Mouse (Mus musculus): Measurements from ENCODE around the gene Trim54. TPM values are rescaled to one million over a fixed set of nuclear protein-coding genes. Genes with fewer than 3 reads are reported as not detected.

Trim54 gene
- total and polyA plus RNA-seq, 3 experiments, result 219 to 368 (median 250) TPM

DNA sequence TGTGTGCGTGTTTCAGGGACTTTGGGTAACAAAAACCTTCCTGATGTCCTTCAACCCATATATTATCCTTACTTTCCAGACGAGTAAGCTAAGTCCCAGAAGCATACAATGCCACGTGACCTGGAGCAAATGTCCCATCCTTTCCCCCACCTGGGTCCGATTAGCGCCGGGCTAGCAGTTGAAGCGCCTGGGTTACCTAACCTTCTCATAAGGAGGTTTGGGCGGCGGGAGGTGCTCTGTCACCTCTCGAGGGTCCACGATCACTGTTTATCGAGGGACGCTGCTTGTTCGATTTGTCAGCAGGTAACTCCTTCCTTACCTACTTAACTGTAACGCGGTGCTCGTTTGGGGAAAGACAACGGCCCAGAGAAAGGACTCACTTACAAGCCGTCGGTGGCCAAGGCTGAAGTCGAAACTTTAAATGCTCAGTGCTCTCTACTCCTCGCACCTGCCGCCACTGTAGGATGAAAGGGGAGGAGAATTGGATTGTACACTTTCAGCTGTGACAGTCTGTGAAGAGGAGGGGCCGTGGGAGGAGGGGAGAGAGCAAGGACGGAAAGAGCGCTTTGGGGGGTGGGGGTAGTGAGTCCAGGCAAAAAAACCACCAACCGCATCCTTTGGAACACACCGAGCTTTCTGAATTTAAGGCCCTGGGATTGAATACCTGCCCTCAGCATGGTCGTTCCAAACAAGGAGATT is 22.3 kb upstream of the Trim54 start:
- Histone ChIP-seq H3K4me1 (ENCODE audit: control insufficient read depth, insufficient read depth, low read length) (peaks cover 4% of the 10 kb centered on the region), H3K4me3 (peak overlapping the region; percentile 47), H3K9ac (ENCODE audit: low read depth, low read length) (no peak overlapping the region), H3K27me3 (ENCODE audit: control insufficient read depth, insufficient read depth, low read length) (peaks cover 22% of the 10 kb centered on the region), H3K36me3 (ENCODE audit: control insufficient read depth, insufficient read depth, low read length) (no peaks in the 10 kb centered on the region), H3K27ac (no peak overlapping the region), H3K79me2 (replicated peaks; ENCODE audit: control insufficient read depth, insufficient read depth, low read length) (no peaks in the 10 kb centered on the region)
- 3% methylated on average over 29 of the region's 29 CpGs for WGBS
- no peak for TF ChIP-seq EP300 (IDR thresholded peaks at IDR 0.05; ENCODE audit: insufficient read depth, low read depth, low read length)
- no peak for TF ChIP-seq CTCF (IDR thresholded peaks at IDR 0.05)
- TF ChIP-seq POLR2A (IDR thresholded peaks at IDR 0.05; ENCODE audit: insufficient read depth, low read depth, low read length), result no peak
- no peak for DNase-seq
- intact Hi-C loops (cut with DNase I), result no loop called here

- H3K79me2 ChIP-seq (replicated peaks; ENCODE audit: control insufficient read depth, insufficient read depth, low read length), result no peaks in the 10 kb centered on the region
- H3K4me3 ChIP-seq, result peak overlapping the region; percentile 47
- under 1% methylated on average over 59 of the region's 59 CpGs for WGBS
- DNase-seq, result peak; percentile 65 to 79
- no peaks in the 10 kb centered on the region for H3K36me3 ChIP-seq (ENCODE audit: control insufficient read depth, insufficient read depth, low read length)
- peaks cover 4% of the 10 kb centered on the region for H3K4me1 ChIP-seq (ENCODE audit: control insufficient read depth, insufficient read depth, low read length)
- TF ChIP-seq EP300 (IDR thresholded peaks at IDR 0.05; ENCODE audit: insufficient read depth, low read depth, low read length) (no peak), CTCF (IDR thresholded peaks at IDR 0.05) (peak; percentile 42)
- no peak overlapping the region; the same call in 1 of the 2 replicates for H3K27ac ChIP-seq
- intact Hi-C loops (cut with DNase I), result no loop called here
- H3K9ac ChIP-seq (ENCODE audit: low read depth, low read length), result peak overlapping the region; percentile 7
- peaks cover 22% of the 10 kb centered on the region for H3K27me3 ChIP-seq (ENCODE audit: control insufficient read depth, insufficient read depth, low read length)
Measured at GRCm38 (mm10) chr5:31094799-31095691, 21.5 kb upstream of the Trim54 start.

- Histone ChIP-seq H3K27ac (no peak overlapping the region; the same call in 1 of the 2 replicates), H3K79me2 (replicated peaks; ENCODE audit: control insufficient read depth, insufficient read depth, low read length) (no peaks in the 10 kb centered on the region), H3K27me3 (ENCODE audit: control insufficient read depth, insufficient read depth, low read length) (peaks cover 22% of the 10 kb centered on the region), H3K4me3 (peak overlapping the region; percentile 47), H3K36me3 (ENCODE audit: control insufficient read depth, insufficient read depth, low read length) (no peaks in the 10 kb centered on the region), H3K9ac (ENCODE audit: low read depth, low read length) (no peak overlapping the region), H3K4me1 (ENCODE audit: control insufficient read depth, insufficient read depth, low read length) (peaks cover 4% of the 10 kb centered on the region)
- 39% methylated on average over 11 of the region's 11 CpGs for WGBS
- intact Hi-C loops (cut with DNase I), result no loop called here
- no peak for TF ChIP-seq POLR2A (IDR thresholded peaks at IDR 0.05; ENCODE audit: insufficient read depth, low read depth, low read length)
- TF ChIP-seq EP300 (IDR thresholded peaks at IDR 0.05; ENCODE audit: insufficient read depth, low read depth, low read length), result no peak
- TF ChIP-seq CTCF (IDR thresholded peaks at IDR 0.05), result no peak
- DNase-seq, result no peak
Measured at GRCm38 (mm10) chr5:31095711-31096480, 20.6 kb upstream of the Trim54 start.

- H3K4me1 ChIP-seq (ENCODE audit: control insufficient read depth, insufficient read depth, low read length), result no peaks in the 10 kb centered on the region
- intact Hi-C loops (cut with DNase I), result loop anchor here (5.0 to 10.0 kb wide), 2 partner anchors 54 to 301 kb away; partner anchors contain the start of gene Cad
- WGBS, result 76% methylated on average over 9 of the region's 9 CpGs
- no peaks in the 10 kb centered on the region for H3K36me3 ChIP-seq (ENCODE audit: control insufficient read depth, insufficient read depth, low read length)
- no peak within 1 kb of the TSS for H3K9ac ChIP-seq (ENCODE audit: low read depth, low read length)
- TF ChIP-seq POLR2A (IDR thresholded peaks at IDR 0.05; ENCODE audit: insufficient read depth, low read depth, low read length), result no peak
- TF ChIP-seq EP300 (IDR thresholded peaks at IDR 0.05; ENCODE audit: insufficient read depth, low read depth, low read length), result no peak
- no peak for TF ChIP-seq CTCF (IDR thresholded peaks at IDR 0.05)
- no peak for DNase-seq
- no peak within 1 kb of the TSS for H3K27ac ChIP-seq
- no peaks in the 10 kb centered on the region for H3K27me3 ChIP-seq (ENCODE audit: control insufficient read depth, insufficient read depth, low read length)
- no peaks in the 10 kb centered on the region for H3K79me2 ChIP-seq (replicated peaks; ENCODE audit: control insufficient read depth, insufficient read depth, low read length)
- H3K4me3 ChIP-seq, result no peak within 1 kb of the TSS
Measured at GRCm38 (mm10) chr5:31105814-31106335, 10.6 kb upstream of the Trim54 start, which contains the start of gene Dnajc5g. Dnajc5g (plus strand) TSS chr5:31106285.

GRCm38 (mm10) chr5:31108000-31108490 is 8.5 kb upstream of the Trim54 start, which contains the start of gene Slc30a3:
Slc30a3 (minus strand) TSS chr5:31108237.
- Histone ChIP-seq H3K9ac (ENCODE audit: low read depth, low read length) (no peak within 1 kb of the TSS), H3K4me1 (ENCODE audit: control insufficient read depth, insufficient read depth, low read length) (no peaks in the 10 kb centered on the region), H3K36me3 (ENCODE audit: control insufficient read depth, insufficient read depth, low read length) (no peaks in the 10 kb centered on the region), H3K79me2 (replicated peaks; ENCODE audit: control insufficient read depth, insufficient read depth, low read length) (no peaks in the 10 kb centered on the region), H3K4me3 (no peak within 1 kb of the TSS), H3K27ac (no peak within 1 kb of the TSS), H3K27me3 (ENCODE audit: control insufficient read depth, insufficient read depth, low read length) (no peaks in the 10 kb centered on the region)
- intact Hi-C loops (cut with DNase I), result loop anchor here (5.0 to 10.0 kb wide), 2 partner anchors 56 to 303 kb away; partner anchors contain the start of gene Cad
- no peak for DNase-seq
- no peak for TF ChIP-seq EP300 (IDR thresholded peaks at IDR 0.05; ENCODE audit: insufficient read depth, low read depth, low read length)
- TF ChIP-seq POLR2A (IDR thresholded peaks at IDR 0.05; ENCODE audit: insufficient read depth, low read depth, low read length), result no peak
- no peak for TF ChIP-seq CTCF (IDR thresholded peaks at IDR 0.05)
- 90% methylated on average over 18 of the region's 18 CpGs for WGBS

All from heart, adult 2 months (tissue).